Mouse (Mus musculus): Measurements from ENCODE around the gene Bpi. TPM values are rescaled to one million over a fixed set of nuclear protein-coding genes. Genes with fewer than 3 reads are reported as not detected.

Gene Bpi
- polyA plus RNA-seq, 1 experiment = not detected

GRCm38 (mm10) chr2:158222664-158223063 lies 35.2 kb upstream of the Bpi start:
- Histone ChIP-seq H3K36me3 (replicated peaks; ENCODE audit: low read length) (no peaks in the 10 kb centered on the region), H3K9me3 (peaks cover 13% of the 10 kb centered on the region), H3K27me3 (replicated peaks) (peaks cover 89% of the 10 kb centered on the region), H3K4me3 (replicated peaks) (no peak overlapping the region), H3K4me1 (no peaks in the 10 kb centered on the region)
- TF ChIP-seq FLI1 (IDR thresholded peaks at IDR 0.05; ENCODE audit: low read length) (no peak), GATA1 (IDR thresholded peaks at IDR 0.05; ENCODE audit: borderline replicate concordance, low read length) (no peak)

GRCm38 (mm10) chr2:158223497-158223896 lies 34.4 kb upstream of the Bpi start:
- no peaks in the 10 kb centered on the region for H3K36me3 ChIP-seq (replicated peaks; ENCODE audit: low read length)
- TF ChIP-seq GATA1 (IDR thresholded peaks at IDR 0.05; ENCODE audit: borderline replicate concordance, low read length) = no peak
- TF ChIP-seq FLI1 (IDR thresholded peaks at IDR 0.05; ENCODE audit: low read length) = no peak
- peaks cover 88% of the 10 kb centered on the region for H3K27me3 ChIP-seq (replicated peaks)
- H3K4me1 ChIP-seq = no peaks in the 10 kb centered on the region; the same call in 1 of the 2 replicates
- peaks cover 13% of the 10 kb centered on the region for H3K9me3 ChIP-seq
- no peak overlapping the region for H3K4me3 ChIP-seq (replicated peaks)

- H3K4me3 ChIP-seq (replicated peaks) = no peak overlapping the region
- peaks cover 13% of the 10 kb centered on the region for H3K9me3 ChIP-seq
- TF ChIP-seq GATA1 (IDR thresholded peaks at IDR 0.05; ENCODE audit: borderline replicate concordance, low read length) (no peak), FLI1 (IDR thresholded peaks at IDR 0.05; ENCODE audit: low read length) (no peak)
- H3K4me1 ChIP-seq = peaks cover 10% of the 10 kb centered on the region; the same call in 1 of the 2 replicates
- H3K36me3 ChIP-seq (replicated peaks; ENCODE audit: low read length) = no peaks in the 10 kb centered on the region
- H3K27me3 ChIP-seq (replicated peaks) = peaks cover 88% of the 10 kb centered on the region
Observed at GRCm38 (mm10) chr2:158225301-158225700, 32.6 kb upstream of the Bpi start.

- Histone ChIP-seq H3K27me3 (replicated peaks) (peaks cover 88% of the 10 kb centered on the region), H3K4me1 (peaks cover 14% of the 10 kb centered on the region; the same call in 1 of the 2 replicates)
- TF ChIP-seq FLI1 (IDR thresholded peaks at IDR 0.05; ENCODE audit: low read length) (no peak), GATA1 (IDR thresholded peaks at IDR 0.05; ENCODE audit: borderline replicate concordance, low read length) (no peak)
Observed at GRCm38 (mm10) chr2:158228670-158229502, 29.0 kb upstream of the Bpi start, which contains the start of gene D630003M21Rik. TSS of gene D630003M21Rik (minus strand) at chr2:158229222.

GRCm38 (mm10) chr2:158229503-158229892 lies 28.4 kb upstream of the Bpi start:
- Histone ChIP-seq H3K4me3 (replicated peaks) (peak overlapping the region; percentile 59), H3K27me3 (replicated peaks) (peaks cover 86% of the 10 kb centered on the region), H3K36me3 (replicated peaks; ENCODE audit: low read length) (no peaks in the 10 kb centered on the region), H3K9me3 (peaks cover under 1% of the 10 kb centered on the region; the same call in 1 of the 2 replicates), H3K4me1 (peaks cover 14% of the 10 kb centered on the region; the same call in 1 of the 2 replicates)
- no peak for TF ChIP-seq GATA1 (IDR thresholded peaks at IDR 0.05; ENCODE audit: borderline replicate concordance, low read length)
- TF ChIP-seq FLI1 (IDR thresholded peaks at IDR 0.05; ENCODE audit: low read length) = no peak

More at GRCm38 (mm10) chr2:158228670-158229502, 29.0 kb upstream of the Bpi start, which contains the start of gene D630003M21Rik:
- Histone ChIP-seq H3K36me3 (replicated peaks; ENCODE audit: low read length) (no peaks in the 10 kb centered on the region), H3K4me3 (replicated peaks) (peak within 1 kb of the TSS; percentile 59), H3K9me3 (peaks cover 3% of the 10 kb centered on the region; the same call in 1 of the 2 replicates)

- no peak for TF ChIP-seq FLI1 (IDR thresholded peaks at IDR 0.05; ENCODE audit: low read length)
- TF ChIP-seq GATA1 (IDR thresholded peaks at IDR 0.05; ENCODE audit: borderline replicate concordance, low read length) = no peak
- Histone ChIP-seq H3K27me3 (replicated peaks) (peaks cover 89% of the 10 kb centered on the region), H3K4me1 (peaks cover 14% of the 10 kb centered on the region; the same call in 1 of the 2 replicates), H3K9me3 (no peaks in the 10 kb centered on the region), H3K36me3 (replicated peaks; ENCODE audit: low read length) (no peaks in the 10 kb centered on the region), H3K4me3 (replicated peaks) (no peak overlapping the region)
Observed at GRCm38 (mm10) chr2:158230617-158231016, 27.3 kb upstream of the Bpi start.

GRCm38 (mm10) chr2:158231071-158231470 lies 26.8 kb upstream of the Bpi start:
- Histone ChIP-seq H3K27me3 (replicated peaks) (peaks cover 87% of the 10 kb centered on the region), H3K36me3 (replicated peaks; ENCODE audit: low read length) (no peaks in the 10 kb centered on the region), H3K4me1 (peaks cover 14% of the 10 kb centered on the region; the same call in 1 of the 2 replicates), H3K4me3 (replicated peaks) (no peak overlapping the region), H3K9me3 (no peaks in the 10 kb centered on the region)
- TF ChIP-seq GATA1 (IDR thresholded peaks at IDR 0.05; ENCODE audit: borderline replicate concordance, low read length) = no peak
- TF ChIP-seq FLI1 (IDR thresholded peaks at IDR 0.05; ENCODE audit: low read length) = no peak

GRCm38 (mm10) chr2:158232414-158232813 lies 25.5 kb upstream of the Bpi start:
- Histone ChIP-seq H3K36me3 (replicated peaks; ENCODE audit: low read length) (no peaks in the 10 kb centered on the region), H3K9me3 (peaks cover 9% of the 10 kb centered on the region)
- no peak for TF ChIP-seq GATA1 (IDR thresholded peaks at IDR 0.05; ENCODE audit: borderline replicate concordance, low read length)
- no peak for TF ChIP-seq FLI1 (IDR thresholded peaks at IDR 0.05; ENCODE audit: low read length)

GRCm38 (mm10) chr2:158233106-158233505 lies 24.8 kb upstream of the Bpi start:
- Histone ChIP-seq H3K27me3 (replicated peaks) (peaks cover 79% of the 10 kb centered on the region), H3K36me3 (replicated peaks; ENCODE audit: low read length) (no peaks in the 10 kb centered on the region), H3K4me3 (replicated peaks) (no peak overlapping the region), H3K4me1 (peaks cover 14% of the 10 kb centered on the region; the same call in 1 of the 2 replicates), H3K9me3 (peaks cover 12% of the 10 kb centered on the region)
- TF ChIP-seq GATA1 (IDR thresholded peaks at IDR 0.05; ENCODE audit: borderline replicate concordance, low read length) = no peak
- no peak for TF ChIP-seq FLI1 (IDR thresholded peaks at IDR 0.05; ENCODE audit: low read length)

More at GRCm38 (mm10) chr2:158232414-158232813, 25.5 kb upstream of the Bpi start:
- Histone ChIP-seq H3K27me3 (replicated peaks) (peaks cover 84% of the 10 kb centered on the region), H3K4me3 (replicated peaks) (no peak overlapping the region), H3K4me1 (peaks cover 14% of the 10 kb centered on the region; the same call in 1 of the 2 replicates)

GRCm38 (mm10) chr2:158236698-158237097 lies 21.2 kb upstream of the Bpi start:
- TF ChIP-seq FLI1 (IDR thresholded peaks at IDR 0.05; ENCODE audit: low read length) = no peak
- no peak for TF ChIP-seq GATA1 (IDR thresholded peaks at IDR 0.05; ENCODE audit: borderline replicate concordance, low read length)
- Histone ChIP-seq H3K4me1 (peaks cover 4% of the 10 kb centered on the region; the same call in 1 of the 2 replicates), H3K36me3 (replicated peaks; ENCODE audit: low read length) (no peaks in the 10 kb centered on the region), H3K27me3 (replicated peaks) (peaks cover 65% of the 10 kb centered on the region), H3K9me3 (peaks cover 20% of the 10 kb centered on the region), H3K4me3 (replicated peaks) (no peak overlapping the region)
